Mouse (Mus musculus) stomach, embryonic 14.5 days (tissue): ENCODE results near the gene Slc5a6. TPM values are rescaled to one million over a fixed set of nuclear protein-coding genes. Genes with fewer than 3 reads are reported as not detected.
A peak's percentile ranks its signal among the peaks of the same experiment; 100 is the strongest.
"Not testable (repeated sequence)": the region's sequence is repeated elsewhere in the genome, so short reads cannot be mapped to it uniquely, and the experiment has no call there.

Experiments
- ATAC-seq: fragments of 200-750 bp; cut with Nextera tagmentation; 2 replicates; pipeline ENCODE4 v1.8.0; 2017; ENCODE audit warnings: low read depth, moderate TSS enrichment; ENCODE audit not compliant: insufficient number of reproducible peaks, insufficient read depth, low FRiP score
- H3K27ac ChIP-seq: fragments of 300-500 bp; sonication (generic); 2 replicates; pipeline ENCODE4 v1.5.1; 2014; ENCODE audit warnings: mild to moderate bottlenecking, low read length, moderate library complexity, mixed read lengths
- H3K27me3 ChIP-seq: fragments of 300-500 bp; sonication (generic); 2 replicates; pipeline ENCODE4 v1.6.1; 2014; ENCODE audit warnings: low read length, control low read depth, mixed read lengths; ENCODE audit not compliant: control insufficient read depth, insufficient read depth
- H3K36me3 ChIP-seq: fragments of 300-500 bp; sonication (generic); 2 replicates; pipeline ENCODE4 v1.6.1; 2014; ENCODE audit warnings: mild to moderate bottlenecking, control low read depth, low read length, moderate library complexity, mixed read lengths; ENCODE audit not compliant: control insufficient read depth, insufficient read depth
- H3K4me1 ChIP-seq: fragments of 300-500 bp; sonication (generic); 2 replicates; pipeline ENCODE4 v1.6.1; 2014; ENCODE audit warnings: low read length, control low read depth, mixed read lengths; ENCODE audit not compliant: control insufficient read depth, insufficient read depth
- H3K4me2 ChIP-seq: fragments of 300-500 bp; sonication (generic); replicated peaks from 2 replicates; pipeline ENCODE4 v1.6.1; 2014; ENCODE audit warnings: low read depth, low read length, control low read depth
- H3K4me3 ChIP-seq: fragments of 300-500 bp; sonication (generic); 2 replicates; pipeline ENCODE4 v1.5.1; 2014; ENCODE audit warnings: low read depth, low read length, control low read depth
- H3K9ac ChIP-seq: fragments of 300-500 bp; sonication (generic); replicated peaks from 2 replicates; pipeline ENCODE4 v1.6.1; 2014; ENCODE audit warnings: low read depth, mild to moderate bottlenecking, control low read depth, low read length, moderate library complexity, mixed read lengths
- H3K9me3 ChIP-seq: fragments of 300-500 bp; sonication (generic); 2 replicates; pipeline ENCODE4 v1.6.1; 2016; ENCODE audit warnings: low read depth, low read length, control low read depth; ENCODE audit not compliant: control insufficient read depth
- WGBS: fragments of 180-500 bp; shearing (Covaris S2); extraction: QIAGEN DNeasy Blood & Tissue Kit; methylation state at CpG from one replicate; pipeline ENCODE4 v1.1.7; 2014; 5-methylcytosine and 5-hydroxymethylcytosine counted together
- polyA plus RNA-seq: library from polyadenylated mRNA; unstranded; fragments of >200 nt; fragmentation: Nextera tagmentation; extraction: Ambion mirVana; gene quantifications from 2 replicates; pipeline ENCODE4 v1.2.1, GENCODE M21; 2014

Slc5a6 gene
- polyA plus RNA-seq, 1 experiment from 2014 or later: 9.2 TPM

DNA sequence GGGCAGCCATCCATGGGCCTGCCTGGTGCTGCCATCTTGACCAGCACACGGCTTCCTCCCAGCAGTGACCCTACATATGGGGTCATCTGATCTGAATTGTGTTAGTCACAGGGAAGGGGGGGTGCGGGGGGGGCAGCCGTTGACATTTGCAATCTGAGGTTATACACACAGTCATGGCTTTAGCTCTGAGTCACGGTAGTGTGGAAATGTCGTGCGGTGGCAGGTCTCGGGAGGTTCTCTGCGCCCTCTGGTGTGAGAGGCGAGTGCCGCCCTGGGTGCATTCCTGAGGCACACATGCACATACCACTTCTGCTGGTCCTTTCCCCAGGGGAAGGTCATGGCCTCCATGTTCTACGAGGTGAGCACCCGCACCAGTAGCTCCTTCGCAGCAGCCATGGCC is 27.6 kb upstream of the Slc5a6 start:
- H3K9me3 ChIP-seq: no peaks in the 10 kb centered on the region
- H3K27ac ChIP-seq: no peak overlapping the region
- no peak overlapping the region for H3K4me3 ChIP-seq
- peaks cover 62% of the 10 kb centered on the region for H3K36me3 ChIP-seq
- WGBS: 82% methylated on average over 13 of the region's 13 CpGs
- no peak for ATAC-seq
- no peak overlapping the region for H3K4me2 ChIP-seq
- no peak overlapping the region for H3K9ac ChIP-seq
- no peaks in the 10 kb centered on the region for H3K4me1 ChIP-seq
- H3K27me3 ChIP-seq: no peaks in the 10 kb centered on the region

DNA sequence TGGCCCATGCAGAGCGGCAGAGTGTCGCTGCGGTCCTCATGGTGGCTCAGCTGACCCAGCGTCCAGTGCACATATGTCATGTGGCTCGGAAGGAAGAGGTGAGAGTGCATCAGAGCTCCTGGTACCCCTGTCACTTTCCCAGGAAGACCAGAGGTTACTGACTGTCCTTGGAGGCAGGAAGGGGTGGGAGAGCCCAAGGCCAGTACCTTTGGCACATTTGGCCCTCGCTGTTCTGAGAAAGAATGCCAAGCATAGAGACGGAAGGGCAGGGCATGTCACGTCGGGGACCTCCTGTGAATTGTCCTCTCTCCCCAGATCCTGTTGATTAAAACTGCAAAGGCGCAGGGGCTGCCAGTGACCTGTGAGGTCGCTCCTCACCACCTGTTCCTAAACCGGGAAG is 24.5 kb upstream of the Slc5a6 start:
- Histone ChIP-seq H3K9me3 (no peaks in the 10 kb centered on the region), H3K9ac (no peak overlapping the region), H3K27ac (no peak overlapping the region), H3K4me2 (no peak overlapping the region), H3K4me1 (no peaks in the 10 kb centered on the region), H3K4me3 (no peak overlapping the region), H3K36me3 (peaks cover 81% of the 10 kb centered on the region), H3K27me3 (no peaks in the 10 kb centered on the region)
- ATAC-seq: no peak
- 89% methylated on average over 12 of the region's 12 CpGs for WGBS

DNA sequence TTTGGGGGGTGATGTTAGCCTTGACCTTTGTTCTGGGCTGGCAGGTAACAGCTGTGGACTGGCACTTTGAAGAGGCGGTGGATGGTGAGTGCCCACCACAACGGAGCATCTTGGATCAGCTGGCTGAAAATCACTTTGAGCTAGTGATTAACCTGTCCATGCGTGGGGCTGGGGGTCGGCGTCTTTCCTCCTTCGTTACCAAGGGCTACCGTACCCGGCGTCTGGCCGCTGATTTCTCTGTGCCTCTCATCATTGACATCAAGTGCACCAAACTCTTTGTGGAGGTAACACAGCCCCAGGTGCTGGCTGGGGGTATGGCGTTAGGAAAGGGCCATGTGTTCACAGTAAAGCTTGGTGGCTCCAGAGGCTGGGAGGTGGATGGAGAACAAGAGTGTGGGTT is 23.1 kb upstream of the Slc5a6 start:
- Histone ChIP-seq H3K9ac (no peak overlapping the region), H3K4me1 (no peaks in the 10 kb centered on the region), H3K9me3 (no peaks in the 10 kb centered on the region), H3K4me2 (no peak overlapping the region), H3K36me3 (peaks cover 82% of the 10 kb centered on the region), H3K4me3 (no peak overlapping the region), H3K27me3 (no peaks in the 10 kb centered on the region), H3K27ac (no peak overlapping the region)
- WGBS: 93% methylated on average over 11 of the region's 11 CpGs
- ATAC-seq: no peak

DNA sequence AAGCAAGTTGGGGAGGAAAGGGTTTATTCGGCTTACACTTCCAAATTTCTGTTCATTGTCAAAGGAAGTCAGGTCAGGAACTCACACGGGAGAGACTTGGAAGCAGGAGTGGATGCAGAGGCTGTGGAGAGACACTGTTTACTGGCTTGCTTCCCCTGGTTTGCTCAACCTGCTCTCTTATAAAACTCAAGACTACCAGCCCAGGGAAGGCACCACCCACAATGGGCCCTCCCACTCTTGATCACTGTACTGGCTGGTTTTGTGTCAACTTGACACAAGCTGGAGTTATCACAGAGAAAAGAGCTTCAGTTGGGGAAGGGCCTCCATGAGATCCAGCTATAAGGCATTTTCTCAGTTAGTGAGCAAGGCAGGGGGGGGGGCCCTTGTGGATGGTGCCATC is 22.3 kb upstream of the Slc5a6 start:
- WGBS: 80% methylated on average over 2 of the region's 2 CpGs
- Histone ChIP-seq H3K4me2 (no peak overlapping the region), H3K4me3 (no peak overlapping the region), H3K9me3 (no peaks in the 10 kb centered on the region), H3K36me3 (peaks cover 78% of the 10 kb centered on the region), H3K27me3 (no peaks in the 10 kb centered on the region), H3K4me1 (no peaks in the 10 kb centered on the region), H3K9ac (no peak overlapping the region), H3K27ac (no peak overlapping the region)
- ATAC-seq: no peak

DNA sequence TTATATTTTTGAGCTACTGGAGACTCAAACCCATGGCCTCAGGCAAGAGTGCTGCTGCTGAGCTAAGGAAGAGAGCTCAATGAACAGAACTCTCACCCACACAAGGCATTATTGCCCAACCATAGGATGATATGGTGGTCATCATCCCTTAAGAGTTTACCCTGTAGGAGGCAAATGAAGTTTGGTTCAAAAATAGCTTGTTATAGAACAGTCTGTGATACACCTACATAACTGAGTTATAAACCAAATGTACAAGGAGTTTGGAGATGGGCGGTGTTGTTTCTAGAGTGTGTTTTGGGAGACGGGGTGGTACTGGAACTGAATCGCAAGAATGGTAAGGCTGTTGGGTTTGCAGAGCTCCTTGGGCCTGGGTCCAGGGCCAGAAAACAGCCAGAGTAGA is 21.1 kb upstream of the Slc5a6 start:
- Histone ChIP-seq H3K4me1 (no peaks in the 10 kb centered on the region), H3K9me3 (no peaks in the 10 kb centered on the region), H3K9ac (no peak overlapping the region), H3K27ac (no peak overlapping the region), H3K4me2 (no peak overlapping the region), H3K36me3 (peaks cover 75% of the 10 kb centered on the region), H3K27me3 (no peaks in the 10 kb centered on the region), H3K4me3 (no peak overlapping the region)
- 93% methylated on average over 3 of the region's 3 CpGs for WGBS
- no peak for ATAC-seq

DNA sequence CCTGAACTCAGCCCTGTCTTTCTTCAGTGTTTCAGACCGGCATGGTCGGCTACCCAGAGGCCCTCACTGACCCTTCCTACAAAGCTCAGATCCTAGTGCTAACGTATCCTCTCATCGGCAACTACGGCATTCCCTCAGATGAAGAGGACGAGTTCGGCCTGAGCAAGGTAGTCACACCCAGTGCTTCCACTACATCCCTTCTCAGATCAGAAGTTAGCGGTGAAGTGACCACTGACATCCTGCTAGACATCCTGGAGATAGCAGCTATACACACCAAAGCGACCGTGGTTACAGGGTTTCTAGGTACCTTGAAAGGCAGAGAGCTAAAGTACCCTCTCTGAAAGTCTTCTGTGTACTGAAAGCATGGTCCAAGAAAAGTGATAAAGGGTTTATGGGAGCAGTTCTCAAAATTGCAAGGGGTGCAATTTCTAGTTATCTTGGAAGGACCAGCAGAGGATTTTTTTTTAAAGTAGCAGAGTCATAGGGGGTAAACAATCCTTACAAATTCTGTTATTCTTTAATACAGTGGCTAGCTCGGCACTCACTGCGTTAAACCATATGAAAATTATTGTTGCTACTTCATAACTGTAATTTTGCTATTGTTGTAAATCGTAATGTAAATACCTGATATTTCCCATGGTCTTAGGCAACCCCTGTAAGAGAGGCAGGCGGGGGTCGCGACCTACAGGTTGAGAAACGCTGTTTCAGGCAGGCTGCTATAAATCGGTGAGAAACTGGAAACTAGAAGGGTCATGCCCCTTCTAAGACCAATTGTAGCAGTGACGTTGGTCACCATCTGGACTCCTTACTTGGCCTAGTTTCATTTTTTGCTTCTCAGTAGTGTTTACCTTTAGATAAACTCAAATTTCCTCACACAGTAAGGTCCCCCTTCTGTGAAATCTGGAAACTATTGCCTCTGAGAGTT is 6.8 kb upstream of the Slc5a6 start:
- Histone ChIP-seq H3K9ac (peak overlapping the region; percentile 64), H3K27ac (peak overlapping the region; percentile 64; the same call in 1 of the 2 replicates), H3K4me3 (peak overlapping the region; percentile 59), H3K4me1 (peaks cover 6% of the 10 kb centered on the region), H3K27me3 (no peaks in the 10 kb centered on the region), H3K4me2 (peak overlapping the region; percentile 72), H3K36me3 (peaks cover 29% of the 10 kb centered on the region), H3K9me3 (no peaks in the 10 kb centered on the region)
- no peak for ATAC-seq
- 17% methylated on average over 19 of the region's 19 CpGs for WGBS

DNA sequence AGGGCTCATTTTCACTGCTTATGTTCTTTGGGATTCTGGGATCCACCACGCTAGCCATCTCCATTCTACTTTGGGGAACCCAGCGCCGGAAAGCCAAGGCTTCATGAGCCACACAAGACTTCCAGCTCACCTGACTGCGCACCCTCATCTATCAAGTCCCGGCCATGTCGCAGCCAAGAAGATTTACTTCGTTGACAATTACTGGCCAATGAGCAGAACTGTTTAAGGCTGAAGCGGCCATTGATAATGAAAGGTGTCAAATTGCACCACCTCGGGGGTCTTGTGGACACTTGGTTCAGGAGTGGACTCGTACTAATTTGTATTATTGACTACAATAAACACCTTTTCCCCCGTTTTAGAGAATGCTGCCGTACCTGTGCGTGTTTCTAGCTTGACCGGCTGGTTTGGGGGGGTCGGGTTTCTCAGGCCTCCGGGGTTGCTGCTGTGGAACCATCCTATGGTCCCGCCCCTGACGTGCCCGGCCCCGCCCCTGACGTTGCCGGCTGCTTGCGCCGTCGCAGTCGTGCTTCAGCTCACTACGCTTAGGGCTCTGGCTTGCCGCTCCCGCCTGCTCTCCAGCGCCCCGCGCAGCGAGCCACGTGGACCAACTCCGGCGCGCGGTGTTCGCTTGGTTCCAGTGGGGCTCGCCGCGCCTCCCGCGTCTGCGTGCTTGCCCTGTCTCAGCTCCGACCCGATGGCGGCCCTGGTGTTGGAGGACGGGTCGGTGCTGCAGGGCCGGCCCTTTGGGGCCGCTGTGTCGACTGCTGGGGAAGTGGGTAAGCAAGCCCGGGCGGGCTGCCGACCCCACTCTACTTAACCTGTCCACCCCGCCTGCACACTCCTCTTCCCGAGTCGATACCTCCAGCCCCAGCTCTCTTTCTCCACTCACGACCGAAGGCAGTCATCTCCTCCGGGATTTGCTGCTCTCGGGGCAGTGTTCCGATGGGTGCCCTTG is 5.8 kb upstream of the Slc5a6 start, which contains the start of gene Cad:
Cad (plus strand) TSS at position 520 of the 955 bp plus-strand sequence.
- Histone ChIP-seq H3K27ac (peak within 1 kb of the TSS; percentile 64; the same call in 1 of the 2 replicates), H3K4me2 (peak within 1 kb of the TSS; percentile 72), H3K4me1 (peaks cover 6% of the 10 kb centered on the region), H3K27me3 (no peaks in the 10 kb centered on the region), H3K9ac (peak within 1 kb of the TSS; percentile 64), H3K9me3 (no peaks in the 10 kb centered on the region), H3K4me3 (peak within 1 kb of the TSS; percentile 59), H3K36me3 (peaks cover 19% of the 10 kb centered on the region)
- WGBS: under 1% methylated on average over 64 of the region's 64 CpGs
- ATAC-seq: peak; percentile 96

DNA sequence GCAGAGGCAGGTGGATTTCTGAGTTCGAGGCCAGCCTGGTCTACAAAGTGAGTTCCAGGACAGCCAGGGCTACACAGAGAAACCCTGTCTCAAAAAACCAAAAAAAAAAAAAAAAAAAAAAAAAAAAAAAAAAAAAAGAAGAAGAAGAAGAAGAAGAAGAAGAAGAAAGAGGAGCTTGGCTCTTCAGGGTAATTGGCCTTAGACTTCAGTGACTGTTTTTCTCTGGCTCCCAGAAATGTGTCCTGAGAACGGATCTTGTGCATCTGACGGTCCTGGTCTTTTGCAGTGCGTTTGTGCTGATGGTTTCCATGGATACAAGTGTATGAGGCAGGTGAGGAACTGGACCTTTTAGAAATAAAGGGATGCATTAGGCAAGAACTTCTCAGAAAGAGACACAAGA is 5.0 kb upstream of the Slc5a6 start:
- Histone ChIP-seq H3K4me3 (peak overlapping the region; percentile 59), H3K9ac (peak overlapping the region; percentile 33; the same call in 1 of the 2 replicates), H3K36me3 (peaks cover 11% of the 10 kb centered on the region), H3K4me2 (peak overlapping the region; percentile 72), H3K27ac (peak overlapping the region; percentile 64; the same call in 1 of the 2 replicates)
- not testable (repeated sequence) for H3K27me3 ChIP-seq, ATAC-seq, H3K4me1 ChIP-seq, H3K9me3 ChIP-seq
- WGBS: 47% methylated on average over 4 of the region's 4 CpGs
